Mouse (Mus musculus) fat pad, adult 2 months (tissue): ENCODE data around the gene Elane.
"Not testable (repeated sequence)": the region's sequence is repeated elsewhere in the genome, so short reads cannot be mapped to it uniquely, and the experiment has no call there.

Experiments
- DNase-seq: peaks from one replicate; pipeline ENCODE4 v3.0.0-alpha.2; 2011; ENCODE audit warnings: low read depth, low spot score; ENCODE audit errors: extremely low read depth

The Elane gene

DNA sequence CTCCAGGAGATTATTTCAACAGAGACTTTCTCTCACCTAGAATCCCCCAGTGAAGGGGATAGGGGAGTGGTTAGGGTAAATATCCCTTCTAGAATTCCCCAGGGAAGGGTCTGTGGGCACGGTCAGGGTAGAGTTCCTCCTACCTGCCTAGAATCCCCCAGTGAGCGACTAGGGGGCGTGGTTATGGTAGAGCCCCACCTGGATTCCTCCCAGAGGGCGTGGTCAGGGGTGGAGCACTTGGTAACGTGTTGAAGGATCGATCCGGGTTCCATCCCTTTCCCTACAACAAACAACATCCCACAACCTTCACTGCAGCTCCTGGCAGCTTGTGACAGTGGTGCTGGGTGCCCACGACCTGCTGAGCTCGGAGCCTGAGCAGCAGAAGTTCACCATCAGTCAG lies 5.3 kb upstream of the Elane start:
- no peak for DNase-seq

DNA sequence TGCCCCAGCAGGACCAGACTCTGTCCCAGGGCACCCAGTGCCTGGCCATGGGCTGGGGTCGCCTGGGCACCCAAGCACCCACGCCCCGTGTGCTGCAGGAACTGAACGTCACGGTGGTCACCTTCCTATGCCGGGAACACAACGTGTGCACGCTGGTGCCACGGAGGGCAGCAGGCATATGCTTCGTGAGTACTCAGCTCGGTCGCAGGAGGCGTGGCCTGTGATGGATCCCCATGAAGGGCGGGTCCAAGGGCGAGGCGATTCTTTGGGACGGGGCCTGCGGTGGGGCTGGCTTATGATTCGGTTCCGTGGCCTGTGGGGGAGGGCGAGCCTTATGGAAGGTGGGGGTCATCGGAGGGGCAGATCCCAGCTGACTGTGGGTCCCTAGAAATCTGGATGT lies 4.1 kb upstream of the Elane start:
- DNase-seq: no peak

- DNase-seq: no peak
These were observed 2.6 kb upstream of the Elane start for GRCm38 (mm10) chr10:79883297-79884084.

DNA sequence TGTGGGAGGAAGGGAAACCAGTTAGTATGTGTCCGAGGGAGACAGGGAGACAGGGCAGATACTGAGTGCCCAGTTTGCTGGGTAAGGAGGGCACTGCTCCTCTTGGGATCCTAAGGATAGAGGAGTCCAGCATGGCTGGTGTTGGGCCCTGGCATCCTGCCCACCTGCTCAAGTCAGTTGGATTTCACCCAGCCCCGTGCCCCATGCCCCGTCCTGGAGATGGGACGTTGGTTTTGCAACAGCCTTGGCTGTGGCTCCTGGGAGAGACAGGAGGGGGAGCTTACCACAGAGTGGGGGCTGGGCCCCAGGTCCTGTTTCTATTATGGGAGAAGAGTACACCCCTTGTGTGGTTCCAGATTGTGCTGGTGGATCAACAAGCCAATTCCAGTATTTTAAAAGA lies 1.6 kb upstream of the Elane start:
- peak; percentile 7 for DNase-seq

DNA sequence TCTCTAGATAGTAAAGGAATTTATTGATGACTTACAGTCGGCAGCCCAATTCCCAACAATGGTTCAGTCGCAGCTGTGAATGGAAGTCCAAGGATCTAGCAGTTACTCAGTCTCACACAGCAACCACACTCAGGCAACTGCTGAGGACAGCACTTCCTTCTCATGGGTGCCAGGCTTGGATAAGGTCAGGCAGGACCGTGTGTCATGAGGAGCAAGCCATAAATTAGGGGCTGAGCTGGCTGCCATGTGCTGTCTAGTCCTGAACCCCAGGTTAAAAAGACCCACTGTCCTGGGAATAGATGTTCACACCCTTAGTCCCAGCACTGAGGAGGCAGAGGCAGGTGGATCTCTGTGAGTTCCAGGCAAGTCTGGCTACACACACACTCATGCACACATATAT lies 1.1 kb upstream of the Elane start:
- DNase-seq: not testable (repeated sequence)

DNA sequence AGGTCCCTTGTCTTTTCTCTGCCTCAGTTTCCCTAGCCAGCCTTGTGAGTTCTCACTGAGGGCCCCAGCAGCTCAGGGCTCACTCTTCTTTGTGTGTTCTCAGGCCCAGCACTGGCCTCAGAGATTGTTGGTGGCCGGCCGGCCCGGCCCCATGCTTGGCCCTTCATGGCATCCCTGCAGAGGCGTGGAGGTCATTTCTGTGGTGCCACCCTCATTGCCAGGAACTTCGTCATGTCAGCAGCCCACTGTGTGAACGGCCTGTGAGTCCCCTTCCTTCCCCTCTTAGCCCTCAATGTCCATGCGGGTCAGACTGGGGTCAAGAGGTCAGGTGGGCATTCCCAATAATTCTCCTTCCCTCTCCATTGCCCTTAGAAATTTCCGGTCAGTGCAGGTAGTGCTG lies 564 bp downstream of the Elane start:
- DNase-seq: no peak

DNA sequence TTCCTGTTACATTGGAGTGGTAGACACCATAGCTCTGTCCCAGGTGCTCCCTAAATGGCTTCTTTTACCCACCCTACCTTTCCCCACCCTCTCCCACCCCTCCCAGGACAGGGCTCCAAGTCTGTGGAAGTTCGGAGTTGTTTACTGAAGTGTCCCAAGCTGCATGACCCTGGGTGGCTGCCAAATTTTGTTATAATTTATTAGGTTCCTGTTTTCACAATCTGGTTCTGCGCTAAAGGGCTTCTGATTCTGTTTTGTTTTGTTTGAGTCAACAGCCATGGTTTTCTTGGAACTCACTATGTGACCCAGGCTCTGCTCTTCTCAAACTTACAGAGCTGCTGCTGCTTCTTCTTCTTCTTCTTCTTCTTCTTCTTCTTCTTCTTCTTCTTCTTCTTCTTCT lies 3.3 kb downstream of the Elane start:
- no peak for DNase-seq

GRCm38 (mm10) chr10:79890670-79891069 lies 4.6 kb downstream of the Elane start, which contains the start of gene Cfd:
Cfd (plus strand) TSS chr10:79890853.
- no peak for DNase-seq

- not testable (repeated sequence) for DNase-seq
These were observed 6.5 kb downstream of the Elane start for GRCm38 (mm10) chr10:79892451-79893118.

- no peak for DNase-seq
These were observed 10.3 kb downstream of the Elane start for GRCm38 (mm10) chr10:79896306-79896705.

DNA sequence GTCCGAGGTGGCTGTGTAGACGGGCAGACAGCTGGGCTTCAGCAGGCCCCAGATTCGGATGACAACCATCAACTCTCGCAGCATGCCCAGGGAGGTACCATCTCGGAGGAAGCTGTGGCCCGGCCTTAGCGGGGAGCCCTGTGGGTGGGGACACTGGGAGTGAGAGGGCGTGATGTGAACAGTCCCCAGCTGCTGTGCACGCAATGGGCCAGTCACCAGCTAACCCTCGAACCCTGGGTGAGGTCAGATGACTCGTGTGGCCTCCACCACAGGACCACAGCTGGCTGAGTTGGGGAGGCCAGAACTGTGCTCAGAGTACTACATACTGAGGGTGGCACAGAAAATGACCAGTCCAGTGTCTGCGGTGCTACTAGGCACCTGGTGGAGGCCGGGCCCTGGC lies 10.8 kb downstream of the Elane start:
- DNase-seq: no peak

DNA sequence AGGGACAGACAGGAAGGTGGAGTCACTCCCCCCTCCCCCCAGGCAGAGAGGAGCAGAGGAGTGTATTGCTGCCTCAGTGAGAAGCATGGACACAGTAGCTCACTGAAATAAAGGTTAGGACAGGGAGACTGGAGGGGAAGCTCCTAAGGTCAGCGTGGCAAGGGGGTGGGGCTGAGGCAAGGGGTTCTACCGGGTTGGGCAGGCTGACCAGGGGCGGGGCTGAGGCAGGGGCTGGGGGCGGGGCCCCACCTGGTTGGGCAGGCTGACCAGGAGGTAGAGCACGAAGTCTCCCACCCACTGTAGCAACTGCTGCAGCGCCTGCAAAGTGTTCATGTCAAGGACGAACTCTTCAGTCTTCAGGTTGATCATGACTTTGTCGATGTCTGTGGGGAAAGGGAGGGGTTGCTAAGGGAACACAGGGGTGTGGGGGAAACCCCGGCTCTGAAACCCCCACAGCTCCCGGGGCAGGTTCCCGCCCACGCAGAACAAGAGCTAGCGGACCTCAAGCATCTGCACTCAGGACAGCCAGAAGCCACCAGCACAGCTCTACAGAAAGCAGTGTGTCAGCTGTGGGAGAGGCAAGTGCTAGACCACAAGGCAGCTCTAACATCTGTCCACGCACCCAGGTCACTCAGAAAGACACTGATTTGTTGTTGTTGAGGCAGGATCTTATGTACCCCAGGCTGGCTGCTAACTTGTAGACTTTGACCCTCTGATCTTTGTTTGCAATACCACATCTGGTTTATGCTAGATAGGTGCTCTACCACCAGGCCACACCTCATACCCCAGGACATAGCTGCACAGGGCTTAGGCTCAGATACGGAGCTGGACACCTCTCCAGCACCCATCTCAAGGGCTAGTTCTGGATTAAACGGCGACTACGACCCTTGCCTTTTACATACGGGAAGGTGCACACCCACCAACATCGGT lies 11.5 kb downstream of the Elane start:
- no peak for DNase-seq

- DNase-seq: no peak
These were observed 14.9 kb downstream of the Elane start for GRCm38 (mm10) chr10:79900951-79901410.

GRCm38 (mm10) chr10:79906712-79907111 lies 20.7 kb downstream of the Elane start:
- DNase-seq: no peak

- no peak for DNase-seq
These were observed 21.4 kb downstream of the Elane start for GRCm38 (mm10) chr10:79907415-79907814.

GRCm38 (mm10) chr10:79908167-79909091 lies 22.4 kb downstream of the Elane start, which contains the start of gene Med16:
Med16 (minus strand) TSS chr10:79908923.
- no peak for DNase-seq

DNA sequence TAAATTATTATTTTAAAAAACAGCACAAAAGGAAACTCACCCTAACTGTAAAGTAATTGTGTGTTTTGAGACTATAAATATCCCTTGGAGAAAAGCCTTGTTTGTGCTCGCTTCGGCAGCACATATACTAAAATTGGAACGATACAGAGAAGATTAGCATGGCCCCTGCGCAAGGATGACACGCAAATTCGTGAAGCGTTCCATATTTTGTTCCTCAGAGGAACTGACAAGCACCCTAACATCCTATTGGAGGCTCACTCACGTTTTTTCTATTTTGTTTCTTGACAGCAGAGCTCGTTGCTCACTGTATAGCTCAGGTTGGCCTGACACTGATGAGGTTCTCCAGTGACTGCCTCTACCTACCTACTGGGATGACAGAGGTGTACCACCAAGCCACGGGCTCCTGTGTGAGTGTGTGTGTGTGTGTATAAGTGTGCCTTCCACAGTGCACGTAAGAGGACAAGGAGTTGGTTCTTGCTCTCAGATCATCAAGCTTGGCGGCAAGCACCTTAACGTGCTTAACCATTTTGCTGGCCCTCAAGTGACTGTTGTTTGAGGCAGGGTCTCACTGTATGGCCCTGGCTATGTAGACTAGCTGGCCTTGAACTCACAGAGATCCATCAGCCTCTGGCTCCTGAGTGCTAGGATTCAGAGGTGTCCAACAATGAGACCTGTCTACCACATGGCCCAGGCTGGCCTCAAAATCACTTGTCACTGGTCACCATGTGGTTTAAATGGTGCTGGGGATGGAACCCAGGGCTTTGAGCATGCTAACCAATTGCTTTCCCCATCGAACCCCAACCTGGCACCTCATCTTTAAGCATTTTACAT lies 23.3 kb downstream of the Elane start:
- no peak for DNase-seq

- no peak for DNase-seq
These were observed 24.5 kb downstream of the Elane start, which contains the start of gene Gm26602 for GRCm38 (mm10) chr10:79910556-79910955. Gm26602 (plus strand) TSS chr10:79910856.

- DNase-seq: no peak
These were observed 26.4 kb downstream of the Elane start for GRCm38 (mm10) chr10:79912412-79912811.
